In genomic region chr5:120153140-120153539, GRCm38 (mm10) we compare ENCODE assay signal across 17 mouse cellular contexts.
"Had no signal": no experiment of that assay in that cellular context is flagged by ENCODE, and none has a peak within 500 bp of the region (broad histone marks: within the 10 kb centered on the region; RNA-seq: fewer than 3 reads in every experiment).

No protein-coding gene starts in this region.

- H3K9ac ChIP-seq: liver, embryonic 13.5 days; neural tube, embryonic 12.5 days had no signal

- H3K27me3 ChIP-seq: liver, embryonic 13.5 days; neural tube, embryonic 12.5 days had no signal

- ATAC-seq: intestine, postnatal 0 days; midbrain, embryonic 16.5 days had no signal

- DNase-seq: kidney, adult 2 months; kidney, postnatal 25 days; liver, embryonic 13.5 days; lung, adult 2 months; lung, postnatal 14 days; lung, postnatal 4 days; right cerebral cortex, adult 18-20 months; right cerebral cortex, postnatal 14 days; right cerebral cortex, postnatal 4 days; thymus, adult 2 months; thymus, postnatal 14 days; thymus, postnatal 4 days had no signal

- H3K4me3 ChIP-seq: liver, embryonic 13.5 days; neural tube, embryonic 12.5 days had no signal

- H3K4me2 ChIP-seq: liver, embryonic 13.5 days; neural tube, embryonic 12.5 days had no signal

- H3K9me3 ChIP-seq: liver, embryonic 13.5 days; neural tube, embryonic 12.5 days had no signal

- H3K27ac ChIP-seq: kidney, postnatal 0 days; liver, embryonic 13.5 days; neural tube, embryonic 12.5 days; stomach, postnatal 0 days had no signal
